Mouse (Mus musculus) intestine, embryonic 15.5 days (tissue): ENCODE data around the gene Pabpn1. TPM values are rescaled to one million over a fixed set of nuclear protein-coding genes. Genes with fewer than 3 reads are reported as not detected.

Experiments
- ATAC-seq: fragments of 200-750 bp; cut with Nextera tagmentation; 2 replicates; pipeline ENCODE4 v1.8.0; 2017; ENCODE audit warnings: moderate TSS enrichment, moderate library complexity
- H3K27ac ChIP-seq: fragments of 300-500 bp; sonication (generic); 2 replicates; pipeline ENCODE4 v1.5.1; 2015; ENCODE audit warnings: mild to moderate bottlenecking, inconsistent platforms
- H3K27me3 ChIP-seq: fragments of 300-500 bp; sonication (generic); replicated peaks from 2 replicates; pipeline ENCODE4 v1.6.1; 2015; ENCODE audit warnings: inconsistent platforms
- H3K36me3 ChIP-seq: fragments of 300-500 bp; sonication (generic); 2 replicates; pipeline ENCODE4 v1.6.1; 2015; ENCODE audit warnings: inconsistent platforms
- H3K4me1 ChIP-seq: fragments of 300-500 bp; sonication (generic); replicated peaks from 2 replicates; pipeline ENCODE4 v1.6.1; 2015; ENCODE audit warnings: inconsistent platforms
- H3K4me2 ChIP-seq: fragments of 300-500 bp; sonication (generic); replicated peaks from 2 replicates; pipeline ENCODE4 v1.6.1; 2015; ENCODE audit warnings: mild to moderate bottlenecking, inconsistent platforms
- H3K4me3 ChIP-seq: fragments of 300-500 bp; sonication (generic); replicated peaks from 2 replicates; pipeline ENCODE4 v1.5.1; 2015; ENCODE audit warnings: inconsistent platforms
- H3K9ac ChIP-seq: fragments of 300-500 bp; sonication (generic); 2 replicates; pipeline ENCODE4 v1.6.1; 2015; ENCODE audit warnings: inconsistent platforms
- H3K9me3 ChIP-seq: fragments of 300-500 bp; sonication (generic); 2 replicates; pipeline ENCODE4 v1.6.1; 2016; ENCODE audit warnings: inconsistent platforms
- WGBS: fragments of 180-500 bp; shearing (Covaris S2); methylation state at CpG from one replicate; pipeline ENCODE4 v1.1.7; 2015; 5-methylcytosine and 5-hydroxymethylcytosine counted together
- polyA plus RNA-seq: library from polyadenylated mRNA; unstranded; fragments of >200 nt; fragmentation: Nextera tagmentation; extraction: Ambion mirVana; gene quantifications from 2 replicates; pipeline ENCODE4 v1.2.1, GENCODE M21; 2015

The Pabpn1 gene
- polyA plus RNA-seq, 1 experiment from 2014 or later, result 108 TPM

DNA sequence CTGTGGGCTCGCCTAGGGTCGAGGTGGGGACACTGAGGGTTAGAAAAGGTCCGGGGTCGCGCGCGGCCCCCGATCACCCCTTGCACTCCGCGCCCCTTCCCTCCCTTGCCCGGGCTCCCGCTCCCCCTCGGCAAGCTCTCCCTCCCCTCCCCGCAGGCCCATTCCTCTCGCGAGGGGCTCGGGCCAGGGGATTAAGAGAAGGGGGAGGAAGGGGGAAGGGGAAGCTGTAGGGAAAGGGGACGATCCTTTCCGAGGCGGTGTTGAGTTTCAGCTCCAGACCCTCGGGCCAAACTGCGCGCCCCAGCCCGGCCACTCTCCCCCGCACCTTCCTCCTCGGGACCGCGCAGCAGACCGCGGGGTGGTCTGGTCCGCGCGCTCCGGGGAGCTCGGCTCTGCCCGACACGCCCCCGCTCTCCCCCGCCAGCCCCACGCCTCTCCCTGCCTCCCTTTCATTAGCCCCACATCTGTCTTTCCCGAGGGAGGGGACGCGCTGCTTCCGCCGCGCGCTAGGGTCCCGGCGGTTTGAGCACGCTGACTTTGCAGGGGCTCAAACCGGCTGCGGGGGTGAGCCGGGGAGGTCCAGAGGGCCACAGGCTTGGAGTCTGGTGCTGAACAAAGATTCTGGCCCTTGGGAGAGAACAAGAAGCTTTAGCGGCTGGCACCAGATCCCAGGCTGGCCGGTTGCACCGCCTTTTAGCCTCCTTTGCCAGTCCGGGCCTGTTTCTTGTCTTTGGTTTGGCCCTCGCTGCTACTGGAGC is 34.3 kb downstream of the Pabpn1 start:
- Histone ChIP-seq H3K9ac (peak overlapping the region; percentile 86), H3K36me3 (peaks cover 5% of the 10 kb centered on the region; the same call in 1 of the 2 replicates), H3K4me2 (peak overlapping the region; percentile 94), H3K4me1 (peaks cover 25% of the 10 kb centered on the region), H3K27me3 (peaks cover 15% of the 10 kb centered on the region; the same call in 1 of the 2 replicates), H3K27ac (peak overlapping the region; percentile 99), H3K4me3 (peak overlapping the region; percentile 58), H3K9me3 (no peaks in the 10 kb centered on the region)
- ATAC-seq, result peak; percentile 83
- 1% methylated on average over 56 of the region's 58 CpGs for WGBS

DNA sequence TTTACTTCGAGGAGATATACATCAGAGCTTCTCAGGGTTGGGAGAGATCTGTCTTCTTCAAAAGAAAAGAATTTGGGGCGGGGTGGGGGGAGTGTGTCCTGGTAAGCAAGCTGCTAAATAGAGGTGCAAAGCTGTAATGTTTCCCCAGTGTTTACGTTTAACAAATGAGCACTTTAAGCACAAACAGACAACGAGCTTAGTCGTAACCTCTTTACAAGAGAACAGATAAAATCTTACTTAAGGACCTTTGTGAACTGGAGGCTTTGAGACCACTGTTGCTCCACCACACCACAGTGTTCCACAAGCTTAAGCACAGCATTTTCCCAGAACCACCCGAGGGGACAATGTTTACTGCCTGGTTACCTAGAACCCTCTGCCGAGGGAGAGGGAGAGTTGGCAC is 35.0 kb downstream of the Pabpn1 start:
- H3K36me3 ChIP-seq, result no peaks in the 10 kb centered on the region
- peak overlapping the region; percentile 86 for H3K9ac ChIP-seq
- no peak for ATAC-seq

DNA sequence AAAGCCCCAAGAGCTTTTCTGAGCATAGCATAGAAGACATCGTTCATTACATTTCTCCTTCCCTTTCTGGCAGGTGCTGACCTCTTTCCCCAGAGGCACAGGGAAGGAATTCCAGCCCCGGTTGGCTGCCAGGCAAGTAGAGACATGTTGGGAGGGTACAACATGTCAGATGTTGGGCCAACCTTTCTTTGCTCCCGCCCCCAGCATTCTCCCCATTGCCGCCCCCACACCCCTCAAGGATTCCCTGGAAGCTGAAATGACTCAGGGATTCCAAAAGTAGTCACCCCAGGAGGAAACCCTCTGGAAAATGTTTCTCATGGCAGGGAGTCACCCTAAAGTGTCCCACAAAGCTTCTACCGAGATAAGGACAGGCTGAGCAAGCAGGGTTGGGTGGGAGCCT is 37.5 kb downstream of the Pabpn1 start:
- H3K27me3 ChIP-seq, result peaks cover 15% of the 10 kb centered on the region; the same call in 1 of the 2 replicates
- ATAC-seq, result no peak
- H3K27ac ChIP-seq, result no peak overlapping the region
- no peak overlapping the region for H3K4me2 ChIP-seq
- no peaks in the 10 kb centered on the region for H3K36me3 ChIP-seq
- no peaks in the 10 kb centered on the region for H3K9me3 ChIP-seq
- peaks cover 28% of the 10 kb centered on the region for H3K4me1 ChIP-seq
- no peak overlapping the region for H3K9ac ChIP-seq
- WGBS, result 65% methylated on average over 5 of the region's 5 CpGs
- H3K4me3 ChIP-seq, result no peak overlapping the region

More for the DNA sequence above, 35.0 kb downstream of the Pabpn1 start:
- H3K4me2 ChIP-seq, result peak overlapping the region; percentile 94
- H3K4me1 ChIP-seq, result peaks cover 30% of the 10 kb centered on the region
- H3K9me3 ChIP-seq, result no peaks in the 10 kb centered on the region
- peak overlapping the region; percentile 58 for H3K4me3 ChIP-seq
- H3K27ac ChIP-seq, result peak overlapping the region; percentile 99
- peaks cover 15% of the 10 kb centered on the region; the same call in 1 of the 2 replicates for H3K27me3 ChIP-seq
- 21% methylated on average over 7 of the region's 7 CpGs for WGBS

DNA sequence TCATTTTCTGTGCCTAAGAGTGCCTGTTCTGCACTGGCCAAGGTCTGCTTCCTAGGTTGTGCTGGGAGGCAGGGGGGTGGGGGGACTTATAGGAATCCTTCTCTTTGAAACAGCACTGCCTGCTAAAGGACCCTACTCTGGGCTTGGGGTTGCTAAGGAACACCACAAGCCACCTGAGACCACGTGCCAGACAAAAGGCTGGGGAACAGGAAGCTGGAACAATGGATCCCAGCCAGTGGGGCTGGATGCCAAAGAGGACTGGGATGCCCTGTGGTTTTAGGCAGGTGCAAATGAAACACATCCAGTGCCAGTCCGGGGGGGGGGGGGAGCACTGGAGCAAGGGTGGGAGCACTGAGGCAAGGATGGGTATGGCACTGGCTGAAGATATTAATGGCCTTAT is 38.1 kb downstream of the Pabpn1 start:
- Histone ChIP-seq H3K4me3 (no peak overlapping the region), H3K27ac (no peak overlapping the region), H3K9me3 (no peaks in the 10 kb centered on the region), H3K4me2 (no peak overlapping the region), H3K9ac (no peak overlapping the region), H3K4me1 (peaks cover 26% of the 10 kb centered on the region), H3K36me3 (no peaks in the 10 kb centered on the region), H3K27me3 (peaks cover 15% of the 10 kb centered on the region; the same call in 1 of the 2 replicates)
- 23% methylated on average over 2 of the region's 2 CpGs for WGBS
- no peak for ATAC-seq

DNA sequence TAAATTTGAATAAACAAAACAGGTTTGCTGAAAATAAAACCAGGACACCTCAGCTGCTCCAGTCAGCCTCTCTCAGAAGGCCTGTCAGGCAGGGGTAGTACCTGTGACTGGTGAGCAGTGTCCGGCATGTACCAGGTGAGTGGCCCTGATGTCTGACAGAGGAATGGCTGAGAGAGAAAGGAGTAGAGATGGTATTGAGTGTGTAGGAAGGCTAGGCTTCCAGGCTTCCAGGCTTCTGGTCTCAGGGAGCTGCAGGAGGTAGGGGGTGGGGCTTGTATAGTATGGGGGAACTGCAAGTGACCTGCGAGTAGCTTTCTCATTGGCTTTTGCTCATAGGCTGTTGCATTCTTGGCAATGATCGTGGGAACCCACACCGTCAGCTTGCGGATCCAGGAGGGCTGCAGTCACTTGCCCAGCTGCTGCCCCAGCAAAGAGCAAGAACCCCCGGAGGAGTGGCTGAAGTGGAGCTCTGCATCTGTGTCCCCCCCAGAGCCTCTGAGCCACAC is 40.4 kb downstream of the Pabpn1 start, which contains the start of gene Il25:
Gene Il25, plus strand, starts transcription at position 51 of the 506 bp plus-strand sequence.
- Histone ChIP-seq H3K4me2 (no peak within 1 kb of the TSS), H3K9ac (no peak within 1 kb of the TSS), H3K4me1 (peaks cover 20% of the 10 kb centered on the region), H3K36me3 (no peaks in the 10 kb centered on the region), H3K27ac (no peak within 1 kb of the TSS), H3K9me3 (no peaks in the 10 kb centered on the region), H3K27me3 (no peaks in the 10 kb centered on the region), H3K4me3 (no peak within 1 kb of the TSS)
- peak; percentile 33; the same call in 1 of the 2 replicates for ATAC-seq
- WGBS, result 38% methylated on average over 6 of the region's 6 CpGs

DNA sequence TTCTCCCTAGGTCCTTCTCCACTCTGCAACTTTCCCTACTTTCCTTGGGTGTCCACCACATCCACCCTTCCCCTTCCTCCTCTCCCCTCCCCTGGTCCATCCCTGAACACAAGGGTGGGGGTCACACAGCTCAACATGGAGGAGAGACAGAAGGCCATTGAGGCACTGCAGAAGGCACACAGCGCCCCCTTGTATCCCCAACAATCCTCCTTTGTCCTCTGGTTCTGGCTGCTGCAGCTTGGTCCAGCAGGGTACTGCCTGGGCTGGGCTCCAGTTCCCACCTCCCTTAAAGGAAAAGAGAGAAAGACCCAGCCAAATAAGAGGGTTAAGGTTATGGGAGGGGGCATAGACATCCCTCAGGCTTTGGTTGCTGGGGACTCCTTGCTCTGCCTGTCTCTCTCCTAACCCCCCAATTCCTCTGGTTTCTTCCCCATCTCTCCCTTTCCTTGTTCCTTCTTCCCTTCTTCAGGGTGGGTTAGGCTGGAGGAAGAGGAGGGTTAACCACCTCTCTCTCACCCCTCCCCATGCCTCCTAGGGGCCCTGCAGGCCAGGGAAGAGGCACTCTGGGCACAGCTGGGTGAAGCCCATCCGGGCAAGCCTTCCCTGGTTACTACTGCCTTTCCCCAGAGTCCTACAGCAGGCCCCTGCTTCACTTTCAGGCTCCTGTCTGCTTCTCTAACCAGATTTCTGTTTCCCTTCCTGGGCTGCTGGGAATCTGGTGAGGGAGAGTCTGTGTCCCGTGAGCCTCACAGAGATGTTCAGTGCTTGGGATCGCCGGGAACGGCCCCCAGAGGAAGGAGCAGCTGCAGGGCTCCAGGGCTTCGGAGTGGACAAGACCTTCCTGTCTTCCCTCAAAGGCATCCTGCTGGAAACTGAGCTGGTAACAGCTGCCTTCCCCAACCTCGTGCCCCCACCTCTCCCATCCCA is 43.9 kb downstream of the Pabpn1 start, which contains the start of gene Cmtm5:
Gene Cmtm5, plus strand, starts transcription at position 358 of the 927 bp plus-strand sequence.
- no peak within 1 kb of the TSS for H3K4me2 ChIP-seq
- WGBS, result 48% methylated on average over 8 of the region's 8 CpGs
- H3K4me3 ChIP-seq, result no peak within 1 kb of the TSS
- peaks cover 18% of the 10 kb centered on the region; the same call in 1 of the 2 replicates for H3K4me1 ChIP-seq
- no peaks in the 10 kb centered on the region for H3K27me3 ChIP-seq
- no peak within 1 kb of the TSS for H3K9ac ChIP-seq
- H3K9me3 ChIP-seq, result no peaks in the 10 kb centered on the region
- no peak for ATAC-seq
- no peaks in the 10 kb centered on the region for H3K36me3 ChIP-seq
- peak within 1 kb of the TSS; percentile 56 for H3K27ac ChIP-seq

DNA sequence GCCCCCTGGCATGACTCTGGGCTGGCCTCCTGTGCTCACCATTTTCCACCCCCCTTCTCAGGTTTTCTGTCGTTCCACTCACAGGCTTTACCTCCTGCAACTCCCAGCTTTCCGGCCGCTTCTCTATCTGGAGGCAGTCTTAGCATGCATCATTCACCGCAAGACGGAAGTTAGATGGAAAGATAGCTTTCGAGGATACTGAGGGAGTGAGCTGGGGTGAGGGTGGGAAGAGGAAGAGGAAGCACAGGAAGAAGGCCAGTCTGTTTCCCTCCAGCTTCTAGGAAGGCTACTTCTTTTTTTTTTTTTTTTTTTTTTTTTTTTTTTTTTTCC is 44.5 kb downstream of the Pabpn1 start:
- no peak overlapping the region for H3K27ac ChIP-seq
- H3K9ac ChIP-seq, result no peak overlapping the region

DNA sequence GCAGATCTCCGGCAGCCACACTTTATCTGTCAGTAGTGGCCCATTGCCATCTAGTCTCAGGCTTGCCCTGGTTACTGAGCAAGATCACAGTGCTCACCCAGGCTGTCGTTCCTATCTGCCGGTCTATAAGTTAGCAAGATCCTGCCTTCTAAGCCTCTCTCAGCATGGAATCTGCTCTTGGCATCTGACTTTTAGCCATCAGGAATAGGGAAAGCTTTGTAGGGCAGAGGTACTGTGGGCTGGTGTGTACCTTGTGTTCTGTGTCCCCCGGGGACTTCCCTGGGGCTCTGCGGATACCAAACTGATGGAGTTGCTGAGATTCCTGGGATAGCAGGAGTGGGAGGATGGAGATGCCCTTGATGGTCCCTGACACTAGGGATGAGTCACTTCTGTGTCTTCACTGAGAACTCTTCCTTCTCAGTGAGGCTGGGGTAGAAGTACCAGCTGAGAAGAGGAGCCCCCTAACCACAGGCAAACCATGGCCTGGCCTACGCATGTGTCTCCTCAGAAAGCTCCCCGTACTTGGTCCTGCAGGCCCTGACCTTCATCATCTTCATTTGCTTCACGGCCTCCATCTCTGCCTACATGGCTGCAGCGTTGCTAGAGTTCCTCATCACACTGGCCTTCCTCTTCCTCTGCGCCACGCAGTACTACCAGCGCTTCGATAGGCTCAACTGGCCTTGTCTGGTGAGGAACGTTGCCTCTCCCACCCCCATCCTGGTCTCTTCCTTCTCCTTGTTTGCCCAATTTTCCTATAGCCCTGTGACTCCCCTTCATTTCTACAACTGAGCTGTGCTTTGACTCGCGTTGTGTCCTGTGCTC is 45.3 kb downstream of the Pabpn1 start:
- 87% methylated on average over 16 of the region's 16 CpGs for WGBS
- Histone ChIP-seq H3K4me3 (no peak overlapping the region), H3K9ac (no peak overlapping the region), H3K9me3 (no peaks in the 10 kb centered on the region), H3K4me2 (no peak overlapping the region), H3K36me3 (no peaks in the 10 kb centered on the region), H3K4me1 (peaks cover 8% of the 10 kb centered on the region; the same call in 1 of the 2 replicates), H3K27me3 (no peaks in the 10 kb centered on the region), H3K27ac (no peak overlapping the region)
- no peak for ATAC-seq

More for the DNA sequence above, 44.5 kb downstream of the Pabpn1 start:
- no peak overlapping the region for H3K4me2 ChIP-seq
- H3K4me3 ChIP-seq, result no peak overlapping the region
- ATAC-seq, result no peak
- H3K27me3 ChIP-seq, result no peaks in the 10 kb centered on the region
- WGBS, result 53% methylated on average over 6 of the region's 6 CpGs
- H3K4me1 ChIP-seq, result peaks cover 12% of the 10 kb centered on the region; the same call in 1 of the 2 replicates
- no peaks in the 10 kb centered on the region for H3K9me3 ChIP-seq
- no peaks in the 10 kb centered on the region for H3K36me3 ChIP-seq

DNA sequence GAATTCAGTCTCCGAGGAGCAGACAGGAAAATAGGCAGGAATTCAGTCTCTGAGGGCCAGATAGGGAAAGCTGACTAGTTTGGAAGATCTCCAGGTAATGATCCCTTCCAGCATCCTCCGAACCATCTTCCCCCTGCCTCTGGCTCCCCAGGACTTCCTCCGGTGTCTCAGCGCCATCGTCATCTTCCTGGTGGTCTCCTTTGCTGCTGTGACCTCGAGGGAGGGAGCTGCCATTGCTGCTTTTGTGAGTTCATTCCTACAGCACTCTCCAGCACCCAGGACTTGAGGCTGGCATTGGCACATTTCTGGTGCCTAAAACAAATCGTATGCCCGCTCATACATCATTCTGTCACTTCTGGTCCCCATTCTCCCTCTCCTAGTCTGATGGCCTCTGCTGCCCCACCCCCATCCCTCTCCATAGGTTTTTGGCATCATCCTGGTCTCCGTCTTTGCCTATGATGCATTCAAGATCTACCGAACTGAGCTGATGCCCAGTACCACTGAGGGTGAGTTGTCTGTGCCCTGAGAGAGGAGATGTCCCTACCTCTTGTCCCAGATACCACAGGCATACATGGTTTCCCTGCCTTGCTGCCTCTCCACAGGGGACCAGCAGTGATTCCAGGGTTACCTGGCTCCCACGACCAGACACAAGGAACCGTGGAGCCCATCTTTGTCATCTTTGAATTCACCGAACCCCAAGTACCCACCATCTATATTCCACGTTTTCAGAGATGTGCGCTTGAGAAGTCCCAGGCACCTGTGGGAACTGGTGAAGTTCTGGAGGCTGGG is 46.3 kb downstream of the Pabpn1 start:
- ATAC-seq, result no peak
- no peaks in the 10 kb centered on the region for H3K9me3 ChIP-seq
- WGBS, result 81% methylated on average over 15 of the region's 15 CpGs
- no peaks in the 10 kb centered on the region for H3K36me3 ChIP-seq
- 0 out of 2 replicates have a peak, but pooled peaks cover 3% of the 10 kb centered on the region for H3K4me1 ChIP-seq
- H3K27me3 ChIP-seq, result no peaks in the 10 kb centered on the region
- H3K4me3 ChIP-seq, result no peak overlapping the region
- H3K9ac ChIP-seq, result no peak overlapping the region
- H3K4me2 ChIP-seq, result no peak overlapping the region
- no peak overlapping the region for H3K27ac ChIP-seq

DNA sequence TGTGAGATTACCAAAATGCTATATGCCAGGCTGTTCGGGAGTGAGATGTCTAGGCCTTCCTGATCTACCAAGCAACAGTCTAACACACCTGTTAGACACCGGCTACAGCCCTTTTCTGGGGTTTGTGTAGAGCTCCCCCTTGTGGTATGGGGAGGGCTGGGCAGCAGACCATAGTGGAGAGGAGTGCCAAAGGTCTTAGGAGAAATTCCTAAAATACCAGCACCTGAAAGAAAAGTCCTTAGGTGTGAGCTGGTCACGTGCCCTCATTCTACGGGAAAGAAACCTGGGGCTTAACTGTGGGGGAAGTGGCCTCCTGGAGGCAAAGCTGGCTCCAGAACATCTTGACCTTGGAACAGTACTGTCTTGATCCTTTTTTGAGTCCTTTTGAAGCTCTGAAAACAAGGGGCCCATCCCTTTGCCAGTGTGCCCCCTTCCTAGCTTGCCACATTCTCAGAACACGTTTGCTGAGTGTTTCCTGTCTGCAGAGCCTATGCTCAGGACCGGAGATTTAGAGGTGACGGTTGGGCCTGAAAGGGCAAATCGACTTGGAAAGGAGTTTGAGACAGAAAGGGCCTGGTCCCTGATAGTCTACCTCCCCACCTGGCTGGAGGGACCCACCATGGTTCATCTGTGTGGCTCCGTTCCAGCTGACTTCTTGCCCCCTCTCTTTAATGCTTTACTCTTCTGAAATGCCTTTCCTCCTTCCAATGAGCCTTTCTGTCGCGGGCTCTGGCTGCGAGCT is 47.3 kb downstream of the Pabpn1 start:
- Histone ChIP-seq H3K27ac (no peak overlapping the region), H3K4me3 (no peak overlapping the region), H3K4me1 (0 out of 2 replicates have a peak, but pooled peaks cover 3% of the 10 kb centered on the region), H3K4me2 (no peak overlapping the region), H3K36me3 (no peaks in the 10 kb centered on the region), H3K27me3 (no peaks in the 10 kb centered on the region), H3K9ac (no peak overlapping the region), H3K9me3 (no peaks in the 10 kb centered on the region)
- WGBS, result 48% methylated on average over 12 of the region's 12 CpGs
- peak; percentile 77 for ATAC-seq
